Mouse (Mus musculus) heart, postnatal 0 days (tissue): Measurements from ENCODE around the gene Tmem267.
"Not testable (repeated sequence)": the region's sequence is repeated elsewhere in the genome, so short reads cannot be mapped to it uniquely, and the experiment has no call there.

Source experiments
- CTCF ChIP-seq: IDR thresholded peaks from 2 replicates; pipeline ENCODE4 v1.5.1; 2016; ENCODE audit warnings: antibody characterized with exemption, control low read depth, low read depth
- EP300 ChIP-seq: IDR thresholded peaks from 2 replicates; pipeline ENCODE4 v1.6.1; 2016; ENCODE audit warnings: antibody characterized with exemption, low read depth

DNA sequence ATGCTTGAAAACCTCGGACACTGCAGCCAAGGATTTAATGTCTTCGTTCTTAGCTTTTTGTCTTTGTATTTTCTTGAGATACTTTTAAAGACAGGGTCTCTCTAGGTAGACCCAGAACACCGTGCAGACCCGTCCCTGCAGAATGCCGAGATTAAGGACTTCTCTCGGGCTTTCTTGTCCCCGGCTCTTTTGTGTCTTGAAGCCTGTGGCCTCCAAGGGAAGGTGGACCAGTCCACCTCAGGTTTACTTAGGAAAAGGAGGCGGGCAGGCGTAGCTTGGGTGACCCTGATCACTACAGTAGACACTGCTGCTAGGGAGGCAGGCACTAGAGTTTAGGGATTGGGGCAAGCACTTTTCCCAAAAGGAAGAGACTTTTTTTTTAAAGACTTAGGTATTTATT is 116.5 kb downstream of the Tmem267 start:
- not testable (repeated sequence) for TF ChIP-seq CTCF, EP300
